Mouse (Mus musculus): ENCODE measurements around the gene Gm8127.
"Not testable (repeated sequence)": the region's sequence is repeated elsewhere in the genome, so short reads cannot be mapped to it uniquely, and the experiment has no call there.

The Gm8127 gene

DNA sequence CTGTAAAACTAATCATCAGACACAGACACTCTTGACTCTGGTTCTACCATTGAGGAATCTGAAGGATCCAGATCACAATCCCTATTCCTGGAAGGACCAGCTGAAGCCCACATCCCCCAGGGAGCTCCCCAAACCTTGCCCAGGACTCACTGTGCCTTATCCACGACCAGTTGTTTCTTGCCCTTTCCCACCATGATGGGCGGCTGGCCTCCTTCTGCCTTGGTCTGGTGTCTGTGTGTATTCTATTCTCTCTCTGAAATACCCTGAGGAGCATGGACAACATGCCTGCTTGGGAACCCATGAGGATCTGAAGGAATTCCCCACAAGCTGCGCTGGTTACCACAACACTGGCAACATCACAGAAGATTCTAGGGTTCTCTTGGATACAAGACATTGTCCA lies at the start of gene Gm8127:
Gene Gm8127, minus strand, starts transcription at position 330 of the 400 bp plus-strand sequence.
- not testable (repeated sequence) for H3K27me3 ChIP-seq (ENCODE audit: control insufficient read depth, insufficient read depth, low read length, poor library complexity, severe bottlenecking); H3K36me3 ChIP-seq (ENCODE audit: control insufficient read depth, insufficient read depth, low read length, poor library complexity, severe bottlenecking); DNase-seq (ENCODE audit: low read depth, low spot score)

DNA sequence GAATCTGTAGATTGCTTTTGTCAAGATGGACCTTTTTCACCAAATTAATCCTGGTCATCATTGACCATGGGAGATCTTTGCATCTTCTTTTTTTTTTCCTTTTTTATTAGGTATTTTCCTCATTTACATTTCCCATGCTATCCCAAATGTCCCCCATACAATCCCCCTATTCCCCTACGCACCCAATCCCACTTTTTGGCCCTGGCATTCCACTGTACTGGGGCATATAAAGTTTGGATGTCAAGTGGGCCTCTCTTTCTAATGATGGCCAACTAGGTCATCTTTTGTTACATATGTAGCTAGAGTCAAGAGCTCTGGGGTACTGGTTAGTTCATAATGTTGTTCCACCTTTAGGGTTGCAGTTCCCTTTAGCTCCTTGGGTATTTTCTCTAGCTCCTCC lies 44.0 kb upstream of the Gm8127 start:
- H3K36me3 ChIP-seq (ENCODE audit: control insufficient read depth, insufficient read depth, low read length, poor library complexity, severe bottlenecking); H3K27me3 ChIP-seq (ENCODE audit: control insufficient read depth, insufficient read depth, low read length, poor library complexity, severe bottlenecking); DNase-seq (ENCODE audit: low read depth, low spot score): not testable (repeated sequence)

GRCm38 (mm10) chr14:43331362-43331880 lies 37.8 kb upstream of the Gm8127 start:
- DNase-seq (ENCODE audit: low read depth, low spot score); H3K27me3 ChIP-seq (ENCODE audit: control insufficient read depth, insufficient read depth, low read length, poor library complexity, severe bottlenecking); H3K36me3 ChIP-seq (ENCODE audit: control insufficient read depth, insufficient read depth, low read length, poor library complexity, severe bottlenecking): not testable (repeated sequence)

- DNase-seq (ENCODE audit: low read depth, low spot score); H3K27me3 ChIP-seq (ENCODE audit: control insufficient read depth, insufficient read depth, low read length, poor library complexity, severe bottlenecking); H3K36me3 ChIP-seq (ENCODE audit: control insufficient read depth, insufficient read depth, low read length, poor library complexity, severe bottlenecking): not testable (repeated sequence)
Measured at GRCm38 (mm10) chr14:43328603-43329002, 35.0 kb upstream of the Gm8127 start.

- H3K36me3 ChIP-seq (ENCODE audit: control insufficient read depth, insufficient read depth, low read length, poor library complexity, severe bottlenecking); DNase-seq (ENCODE audit: low read depth, low spot score): not testable (repeated sequence)
Measured at GRCm38 (mm10) chr14:43319516-43319915, 25.9 kb upstream of the Gm8127 start.

DNA sequence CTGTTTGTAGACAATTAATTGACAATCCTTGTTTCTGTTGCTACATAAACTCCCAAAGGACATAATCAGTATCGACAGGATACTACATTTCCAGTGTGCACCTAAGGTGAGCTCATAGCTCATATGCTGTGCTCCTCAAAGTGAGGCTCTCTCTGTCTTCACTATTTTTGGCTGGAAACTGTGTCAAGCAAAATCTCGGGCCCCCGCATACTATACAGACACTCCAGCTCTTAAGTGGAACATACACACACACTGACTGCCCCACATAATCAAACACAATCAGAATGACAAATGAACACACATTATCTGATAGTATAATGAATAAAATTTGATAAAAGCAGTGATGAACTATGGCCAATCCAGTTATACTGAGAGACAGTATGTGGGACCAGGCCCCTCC lies 15.0 kb downstream of the Gm8127 start:
- not testable (repeated sequence) for H3K36me3 ChIP-seq (ENCODE audit: control insufficient read depth, insufficient read depth, low read length, poor library complexity, severe bottlenecking); DNase-seq (ENCODE audit: low read depth, low spot score); H3K27me3 ChIP-seq (ENCODE audit: control insufficient read depth, insufficient read depth, low read length, poor library complexity, severe bottlenecking)

More at GRCm38 (mm10) chr14:43319516-43319915, 25.9 kb upstream of the Gm8127 start:
- not testable (repeated sequence) for H3K27me3 ChIP-seq (ENCODE audit: control insufficient read depth, insufficient read depth, low read length, poor library complexity, severe bottlenecking)

DNA sequence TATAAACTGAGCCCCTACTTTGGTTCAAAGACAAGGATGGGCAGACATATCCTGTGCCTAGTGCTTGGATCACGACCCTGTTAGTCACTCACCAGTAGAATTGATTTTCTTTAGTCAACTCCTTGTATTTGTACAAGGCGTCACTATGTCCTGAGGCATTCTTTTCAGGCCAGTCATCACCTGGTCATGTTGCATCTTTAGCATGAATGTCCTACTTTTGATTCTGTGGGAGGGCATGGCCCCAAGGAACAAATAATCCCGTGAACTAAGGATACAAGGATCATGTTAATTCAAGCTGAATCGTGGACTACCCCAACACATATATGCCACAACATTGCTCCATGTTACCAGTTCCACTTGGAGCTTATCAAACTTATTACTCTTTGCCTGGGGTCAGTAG lies 15.5 kb downstream of the Gm8127 start:
- H3K27me3 ChIP-seq (ENCODE audit: control insufficient read depth, insufficient read depth, low read length, poor library complexity, severe bottlenecking); DNase-seq (ENCODE audit: low read depth, low spot score); H3K36me3 ChIP-seq (ENCODE audit: control insufficient read depth, insufficient read depth, low read length, poor library complexity, severe bottlenecking): not testable (repeated sequence)

GRCm38 (mm10) chr14:43277468-43277867 lies 16.2 kb downstream of the Gm8127 start:
- not testable (repeated sequence) for DNase-seq (ENCODE audit: low read depth, low spot score); H3K27me3 ChIP-seq (ENCODE audit: control insufficient read depth, insufficient read depth, low read length, poor library complexity, severe bottlenecking)

GRCm38 (mm10) chr14:43275752-43276151 lies 17.9 kb downstream of the Gm8127 start:
- H3K27me3 ChIP-seq (ENCODE audit: control insufficient read depth, insufficient read depth, low read length, poor library complexity, severe bottlenecking); DNase-seq (ENCODE audit: low read depth, low spot score); H3K36me3 ChIP-seq (ENCODE audit: control insufficient read depth, insufficient read depth, low read length, poor library complexity, severe bottlenecking): not testable (repeated sequence)

More at GRCm38 (mm10) chr14:43277468-43277867, 16.2 kb downstream of the Gm8127 start:
- not testable (repeated sequence) for H3K36me3 ChIP-seq (ENCODE audit: control insufficient read depth, insufficient read depth, low read length, poor library complexity, severe bottlenecking)

GRCm38 (mm10) chr14:43274986-43275511 lies 18.6 kb downstream of the Gm8127 start, which contains the start of gene Gm9732:
TSS of gene Gm9732 (plus strand) at chr14:43275036.
- not testable (repeated sequence) for DNase-seq (ENCODE audit: low read depth, low spot score); H3K36me3 ChIP-seq (ENCODE audit: control insufficient read depth, insufficient read depth, low read length, poor library complexity, severe bottlenecking)

GRCm38 (mm10) chr14:43273161-43273560 lies 20.5 kb downstream of the Gm8127 start:
- H3K27me3 ChIP-seq (ENCODE audit: control insufficient read depth, insufficient read depth, low read length, poor library complexity, severe bottlenecking); H3K36me3 ChIP-seq (ENCODE audit: control insufficient read depth, insufficient read depth, low read length, poor library complexity, severe bottlenecking); DNase-seq (ENCODE audit: low read depth, low spot score): not testable (repeated sequence)

More at GRCm38 (mm10) chr14:43274986-43275511, 18.6 kb downstream of the Gm8127 start, which contains the start of gene Gm9732:
- not testable (repeated sequence) for H3K27me3 ChIP-seq (ENCODE audit: control insufficient read depth, insufficient read depth, low read length, poor library complexity, severe bottlenecking)

DNA sequence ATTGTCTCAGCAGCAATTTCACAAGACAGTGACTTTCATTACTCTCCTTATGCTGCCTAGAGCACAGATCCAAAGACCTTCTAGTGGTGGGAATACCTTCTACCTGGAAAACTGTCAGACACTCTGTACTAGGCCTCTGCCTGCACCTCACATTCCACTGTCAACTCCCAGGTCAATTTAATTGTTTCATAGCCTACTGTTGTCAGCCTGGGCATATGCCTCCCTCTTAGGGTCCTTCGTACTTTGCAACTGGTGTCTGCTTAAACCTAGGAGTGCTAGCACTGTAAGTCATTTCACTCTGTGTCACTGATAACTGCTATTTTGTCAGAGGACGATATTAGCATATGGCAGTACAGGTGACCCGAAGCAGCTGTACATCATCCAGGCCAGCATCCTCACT lies 24.4 kb downstream of the Gm8127 start:
- H3K27me3 ChIP-seq (ENCODE audit: control insufficient read depth, insufficient read depth, low read length, poor library complexity, severe bottlenecking); DNase-seq (ENCODE audit: low read depth, low spot score); H3K36me3 ChIP-seq (ENCODE audit: control insufficient read depth, insufficient read depth, low read length, poor library complexity, severe bottlenecking): not testable (repeated sequence)

DNA sequence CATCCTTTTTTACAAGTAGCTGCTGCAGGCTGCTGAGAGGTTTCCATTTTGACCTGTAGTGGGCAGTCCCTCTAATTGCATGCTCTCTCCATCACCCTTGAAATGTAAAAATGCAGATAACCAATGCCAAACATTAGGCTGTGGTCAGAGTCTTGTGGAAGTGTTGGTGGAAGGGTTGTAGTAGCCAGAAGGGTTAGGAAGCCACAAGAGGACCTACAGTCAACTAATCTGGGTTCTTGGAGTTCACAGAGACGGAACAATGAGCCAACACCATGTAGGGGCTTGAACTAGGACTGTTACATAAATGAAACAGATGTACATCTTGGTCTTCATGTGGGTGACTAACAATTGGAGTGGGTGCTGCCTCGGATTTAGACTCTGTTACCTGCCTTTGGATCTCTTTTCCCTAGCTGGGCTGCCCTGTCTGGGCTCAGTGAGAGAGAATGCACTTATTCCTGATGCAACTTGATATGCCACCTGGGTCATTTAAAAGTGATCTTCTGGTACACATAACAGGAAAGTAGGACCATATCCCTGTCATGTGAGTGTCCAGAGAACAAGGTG lies 25.0 kb downstream of the Gm8127 start:
- not testable (repeated sequence) for DNase-seq (ENCODE audit: low read depth, low spot score); H3K27me3 ChIP-seq (ENCODE audit: control insufficient read depth, insufficient read depth, low read length, poor library complexity, severe bottlenecking)

GRCm38 (mm10) chr14:43263421-43263820 lies 30.2 kb downstream of the Gm8127 start:
- H3K27me3 ChIP-seq (ENCODE audit: control insufficient read depth, insufficient read depth, low read length, poor library complexity, severe bottlenecking); H3K36me3 ChIP-seq (ENCODE audit: control insufficient read depth, insufficient read depth, low read length, poor library complexity, severe bottlenecking); DNase-seq (ENCODE audit: low read depth, low spot score): not testable (repeated sequence)

More for the DNA sequence above, 25.0 kb downstream of the Gm8127 start:
- H3K36me3 ChIP-seq (ENCODE audit: control insufficient read depth, insufficient read depth, low read length, poor library complexity, severe bottlenecking) = not testable (repeated sequence)

DNA sequence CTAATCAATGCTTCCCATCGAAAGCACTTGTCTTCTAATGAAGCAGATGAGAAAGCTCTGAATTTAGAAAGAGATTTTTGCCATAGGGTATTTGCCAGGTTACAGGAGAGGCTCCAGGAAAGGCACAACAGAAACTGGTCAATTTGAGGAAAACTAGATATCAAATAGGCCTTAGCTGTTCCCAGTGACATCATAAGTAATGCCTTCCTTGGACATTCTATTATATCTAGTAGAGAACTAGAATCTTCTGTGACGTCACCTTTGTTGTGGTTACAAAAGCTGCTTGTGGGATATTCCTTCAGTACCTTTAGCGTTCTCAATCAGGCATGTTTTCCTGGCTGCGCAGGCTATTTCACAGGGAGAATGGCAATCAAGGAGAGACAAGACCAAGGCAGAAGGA lies 35.3 kb downstream of the Gm8127 start, which contains the start of gene Gm8126:
Gene Gm8126, plus strand, starts transcription at position 301 of the 400 bp plus-strand sequence.
- not testable (repeated sequence) for H3K36me3 ChIP-seq (ENCODE audit: control insufficient read depth, insufficient read depth, low read length, poor library complexity, severe bottlenecking); DNase-seq (ENCODE audit: low read depth, low spot score); H3K27me3 ChIP-seq (ENCODE audit: control insufficient read depth, insufficient read depth, low read length, poor library complexity, severe bottlenecking)
